Mouse (Mus musculus) kidney, adult 2 months (tissue): ENCODE results near the gene Ptch1.

Experiments used
- CTCF ChIP-seq: fragments of 200-500 bp; conservative IDR thresholded peaks from 2 replicates; pipeline ENCODE4 v1.5.1; 2011; ENCODE audit warnings: low read depth, mild to moderate bottlenecking, control low read depth, low read length, moderate library complexity, mixed read lengths; ENCODE audit not compliant: insufficient read depth, insufficient read length
- POLR2A ChIP-seq: fragments of 200-500 bp; IDR thresholded peaks from one replicate; pipeline ENCODE4 v1.6.1; 2011; ENCODE audit warnings: low read depth, low read length, control low read depth

- no peak for TF ChIP-seq CTCF
- TF ChIP-seq POLR2A, result no peak
Measured at GRCm38 (mm10) chr13:63520110-63520509, 53.3 kb downstream of the Ptch1 start.
